Mouse (Mus musculus) cerebellum, adult 11-12 months (tissue): ENCODE results near the gene Olfr619.

Experiments
- DNase-seq: peaks from one replicate; pipeline ENCODE4 v3.0.0; 2022

Gene Olfr619

GRCm38 (mm10) chr7:103600275-103600674 is at the start of gene Olfr619:
TSS of gene Olfr619 (plus strand) at chr7:103600575.
- no peak for DNase-seq

- no peak for DNase-seq
Measured at GRCm38 (mm10) chr7:103555779-103556178, 44.6 kb upstream of the Olfr619 start, which contains the start of gene Olfr615. TSS of gene Olfr615 (plus strand) at chr7:103556079.

- no peak for DNase-seq
Measured at GRCm38 (mm10) chr7:103569043-103569442, 31.3 kb upstream of the Olfr619 start, which contains the start of gene Olfr616. TSS of gene Olfr616 (minus strand) at chr7:103569143.

GRCm38 (mm10) chr7:103572761-103573160 is 27.6 kb upstream of the Olfr619 start, which contains the start of gene Olfr617:
TSS of gene Olfr617 (plus strand) at chr7:103573061.
- no peak for DNase-seq

GRCm38 (mm10) chr7:103589803-103590202 is 10.6 kb upstream of the Olfr619 start, which contains the start of gene Olfr618:
TSS of gene Olfr618 (plus strand) at chr7:103590103.
- no peak for DNase-seq

GRCm38 (mm10) chr7:103607425-103607824 is 7.0 kb downstream of the Olfr619 start:
- DNase-seq = no peak

GRCm38 (mm10) chr7:103612434-103612833 is 12.1 kb downstream of the Olfr619 start, which contains the start of gene Olfr620:
TSS of gene Olfr620 (minus strand) at chr7:103612534.
- DNase-seq = no peak

- DNase-seq = no peak
Measured at GRCm38 (mm10) chr7:103636795-103637194, 36.4 kb downstream of the Olfr619 start.

- no peak for DNase-seq
Measured at GRCm38 (mm10) chr7:103642602-103643001, 42.2 kb downstream of the Olfr619 start, which contains the start of gene Olfr622. TSS of gene Olfr622 (minus strand) at chr7:103642702.

- DNase-seq = no peak
Measured at GRCm38 (mm10) chr7:103644070-103644469, 43.7 kb downstream of the Olfr619 start.
